Mouse (Mus musculus): ENCODE measurements around the gene Ntm. TPM values are rescaled to one million over a fixed set of nuclear protein-coding genes. Genes with fewer than 3 reads are reported as not detected.

The Ntm gene
- polyA plus RNA-seq, 1 experiment from 2014 or later: not detected

GRCm38 (mm10) chr9:29317623-29318022, 645.3 kb downstream of the Ntm start:
- no peaks in the 10 kb centered on the region for H3K36me3 ChIP-seq (ENCODE audit: inconsistent target)
- H3K27ac ChIP-seq: no peak overlapping the region
- 73% methylated on average over 3 of the region's 3 CpGs for WGBS (ENCODE audit: missing documents)
- no peak overlapping the region for H3K4me3 ChIP-seq (ENCODE audit: inconsistent target)
- no peaks in the 10 kb centered on the region for H3K79me2 ChIP-seq (ENCODE audit: inconsistent target)

- Histone ChIP-seq H3K4me3 (ENCODE audit: inconsistent target) (no peak overlapping the region), H3K27ac (no peak overlapping the region), H3K79me2 (ENCODE audit: inconsistent target) (no peaks in the 10 kb centered on the region), H3K36me3 (ENCODE audit: inconsistent target) (no peaks in the 10 kb centered on the region)
- WGBS (ENCODE audit: missing documents): 56% methylated on average over 7 of the region's 8 CpGs
Measured at GRCm38 (mm10) chr9:29315842-29316241, 647.1 kb downstream of the Ntm start.

GRCm38 (mm10) chr9:29306961-29307360, 656.0 kb downstream of the Ntm start:
- H3K4me3 ChIP-seq (ENCODE audit: inconsistent target): no peak overlapping the region
- H3K79me2 ChIP-seq (ENCODE audit: inconsistent target): no peaks in the 10 kb centered on the region
- no peaks in the 10 kb centered on the region for H3K36me3 ChIP-seq (ENCODE audit: inconsistent target)
- no peak overlapping the region for H3K27ac ChIP-seq
- 26% methylated on average over 2 of the region's 2 CpGs for WGBS (ENCODE audit: missing documents)

- no peak overlapping the region for H3K27ac ChIP-seq
- WGBS (ENCODE audit: missing documents): 97% methylated on average over 3 of the region's 3 CpGs
- H3K79me2 ChIP-seq (ENCODE audit: inconsistent target): no peaks in the 10 kb centered on the region
- H3K36me3 ChIP-seq (ENCODE audit: inconsistent target): no peaks in the 10 kb centered on the region
- no peak overlapping the region for H3K4me3 ChIP-seq (ENCODE audit: inconsistent target)
Measured at GRCm38 (mm10) chr9:29298340-29298739, 664.6 kb downstream of the Ntm start.

- Histone ChIP-seq H3K27ac (no peak overlapping the region), H3K36me3 (ENCODE audit: inconsistent target) (no peaks in the 10 kb centered on the region), H3K4me3 (ENCODE audit: inconsistent target) (no peak overlapping the region), H3K79me2 (ENCODE audit: inconsistent target) (no peaks in the 10 kb centered on the region)
- WGBS (ENCODE audit: missing documents): 85% methylated on average over 3 of the region's 3 CpGs
Measured at GRCm38 (mm10) chr9:29296752-29297151, 666.2 kb downstream of the Ntm start.

GRCm38 (mm10) chr9:29288003-29288704, 674.8 kb downstream of the Ntm start:
- 84% methylated on average over 7 of the region's 7 CpGs for WGBS (ENCODE audit: missing documents)
- Histone ChIP-seq H3K36me3 (ENCODE audit: inconsistent target) (no peaks in the 10 kb centered on the region), H3K27ac (no peak overlapping the region), H3K79me2 (ENCODE audit: inconsistent target) (no peaks in the 10 kb centered on the region), H3K4me3 (ENCODE audit: inconsistent target) (no peak overlapping the region)

GRCm38 (mm10) chr9:29285144-29285543, 677.8 kb downstream of the Ntm start:
- no peaks in the 10 kb centered on the region for H3K79me2 ChIP-seq (ENCODE audit: inconsistent target)
- no peak overlapping the region for H3K4me3 ChIP-seq (ENCODE audit: inconsistent target)
- no peaks in the 10 kb centered on the region for H3K36me3 ChIP-seq (ENCODE audit: inconsistent target)
- no peak overlapping the region for H3K27ac ChIP-seq

GRCm38 (mm10) chr9:29272861-29273260, 690.1 kb downstream of the Ntm start:
- H3K27ac ChIP-seq: no peak overlapping the region
- H3K36me3 ChIP-seq (ENCODE audit: inconsistent target): no peaks in the 10 kb centered on the region
- H3K79me2 ChIP-seq (ENCODE audit: inconsistent target): no peaks in the 10 kb centered on the region
- WGBS (ENCODE audit: missing documents): 94% methylated on average over 3 of the region's 3 CpGs
- H3K4me3 ChIP-seq (ENCODE audit: inconsistent target): no peak overlapping the region

- WGBS (ENCODE audit: missing documents): 73% methylated on average over 6 of the region's 6 CpGs
- no peaks in the 10 kb centered on the region for H3K79me2 ChIP-seq (ENCODE audit: inconsistent target)
- no peaks in the 10 kb centered on the region for H3K36me3 ChIP-seq (ENCODE audit: inconsistent target)
Measured at GRCm38 (mm10) chr9:29269988-29270387, 693.0 kb downstream of the Ntm start.

GRCm38 (mm10) chr9:29269277-29269646, 693.7 kb downstream of the Ntm start:
- Histone ChIP-seq H3K36me3 (ENCODE audit: inconsistent target) (no peaks in the 10 kb centered on the region), H3K79me2 (ENCODE audit: inconsistent target) (no peaks in the 10 kb centered on the region), H3K4me3 (ENCODE audit: inconsistent target) (no peak overlapping the region), H3K27ac (no peak overlapping the region)
- WGBS (ENCODE audit: missing documents): 92% methylated on average over 2 of the region's 2 CpGs

More at GRCm38 (mm10) chr9:29269988-29270387, 693.0 kb downstream of the Ntm start:
- H3K27ac ChIP-seq: no peak overlapping the region
- H3K4me3 ChIP-seq (ENCODE audit: inconsistent target): no peak overlapping the region

GRCm38 (mm10) chr9:29268583-29269276, 694.2 kb downstream of the Ntm start:
- H3K4me3 ChIP-seq (ENCODE audit: inconsistent target): no peak overlapping the region
- WGBS (ENCODE audit: missing documents): 77% methylated on average over 10 of the region's 10 CpGs
- no peaks in the 10 kb centered on the region for H3K79me2 ChIP-seq (ENCODE audit: inconsistent target)
- no peak overlapping the region for H3K27ac ChIP-seq
- no peaks in the 10 kb centered on the region for H3K36me3 ChIP-seq (ENCODE audit: inconsistent target)

GRCm38 (mm10) chr9:29267663-29268062, 695.3 kb downstream of the Ntm start:
- 72% methylated on average over 3 of the region's 3 CpGs for WGBS (ENCODE audit: missing documents)
- no peaks in the 10 kb centered on the region for H3K36me3 ChIP-seq (ENCODE audit: inconsistent target)
- H3K4me3 ChIP-seq (ENCODE audit: inconsistent target): no peak overlapping the region
- H3K79me2 ChIP-seq (ENCODE audit: inconsistent target): no peaks in the 10 kb centered on the region
- H3K27ac ChIP-seq: no peak overlapping the region

GRCm38 (mm10) chr9:29265177-29265576, 697.8 kb downstream of the Ntm start:
- H3K79me2 ChIP-seq (ENCODE audit: inconsistent target): no peaks in the 10 kb centered on the region
- H3K4me3 ChIP-seq (ENCODE audit: inconsistent target): no peak overlapping the region
- H3K36me3 ChIP-seq (ENCODE audit: inconsistent target): no peaks in the 10 kb centered on the region
- 85% methylated on average over 4 of the region's 4 CpGs for WGBS (ENCODE audit: missing documents)
- H3K27ac ChIP-seq: no peak overlapping the region

- Histone ChIP-seq H3K79me2 (ENCODE audit: inconsistent target) (no peaks in the 10 kb centered on the region), H3K27ac (no peak overlapping the region), H3K36me3 (ENCODE audit: inconsistent target) (no peaks in the 10 kb centered on the region), H3K4me3 (ENCODE audit: inconsistent target) (no peak overlapping the region)
- WGBS (ENCODE audit: missing documents): 56% methylated on average over 3 of the region's 3 CpGs
Measured at GRCm38 (mm10) chr9:29262836-29263235, 700.1 kb downstream of the Ntm start.

GRCm38 (mm10) chr9:29252866-29253265, 710.1 kb downstream of the Ntm start:
- H3K36me3 ChIP-seq (ENCODE audit: inconsistent target): no peaks in the 10 kb centered on the region
- 74% methylated on average over 2 of the region's 2 CpGs for WGBS (ENCODE audit: missing documents)
- no peaks in the 10 kb centered on the region for H3K79me2 ChIP-seq (ENCODE audit: inconsistent target)
- H3K27ac ChIP-seq: no peak overlapping the region
- no peak overlapping the region for H3K4me3 ChIP-seq (ENCODE audit: inconsistent target)
